Mouse (Mus musculus) midbrain, embryonic 14.5 days (tissue): ENCODE measurements around the gene Lypd4. TPM values are rescaled to one million over a fixed set of nuclear protein-coding genes. Genes with fewer than 3 reads are reported as not detected.

Experiments
- ATAC-seq: fragments of 200-750 bp; cut with Nextera tagmentation; 2 replicates; pipeline ENCODE4 v1.8.0; 2017; ENCODE audit warnings: moderate number of reproducible peaks, moderate library complexity; ENCODE audit not compliant: low FRiP score, low TSS enrichment
- DNase-seq: peaks from one replicate; pipeline ENCODE4 v3.0.0-alpha.2; 2015
- H3K27ac ChIP-seq: fragments of 300-500 bp; sonication (generic); replicated peaks from 2 replicates; pipeline ENCODE4 v1.5.1; 2014; ENCODE audit warnings: mild to moderate bottlenecking, low read depth, low read length, moderate library complexity
- H3K27me3 ChIP-seq: fragments of 300-500 bp; sonication (generic); 2 replicates; pipeline ENCODE4 v1.6.1; 2014; ENCODE audit warnings: low read length, control low read depth, mixed read lengths; ENCODE audit not compliant: control insufficient read depth, insufficient read depth
- H3K36me3 ChIP-seq: fragments of 300-500 bp; sonication (generic); 2 replicates; pipeline ENCODE4 v1.6.1; 2014; ENCODE audit warnings: low read length, control low read depth; ENCODE audit not compliant: control insufficient read depth, insufficient read depth
- H3K4me1 ChIP-seq: fragments of 300-500 bp; sonication (generic); 2 replicates; pipeline ENCODE4 v1.6.1; 2014; ENCODE audit warnings: mild to moderate bottlenecking, antibody characterized with exemption, low read length, control low read depth; ENCODE audit not compliant: control insufficient read depth, insufficient read depth
- H3K4me2 ChIP-seq: fragments of 300-500 bp; sonication (generic); 2 replicates; pipeline ENCODE4 v1.6.1; 2014; ENCODE audit warnings: mild to moderate bottlenecking, low read length, moderate library complexity
- H3K4me3 ChIP-seq: fragments of 300-500 bp; sonication (generic); replicated peaks from 2 replicates; pipeline ENCODE4 v1.5.1; 2014; ENCODE audit warnings: low read depth, low read length
- H3K9ac ChIP-seq: fragments of 300-500 bp; sonication (generic); replicated peaks from 2 replicates; pipeline ENCODE4 v1.6.1; 2014; ENCODE audit warnings: mild to moderate bottlenecking, low read length, moderate library complexity
- H3K9me3 ChIP-seq: fragments of 300-500 bp; sonication (generic); 2 replicates; pipeline ENCODE4 v1.6.1; 2016; ENCODE audit warnings: low read length, control low read depth, mixed read lengths; ENCODE audit not compliant: control insufficient read depth
- WGBS: fragments of 180-500 bp; shearing (Covaris S2); extraction: QIAGEN DNeasy Blood & Tissue Kit; methylation state at CpG from one replicate; pipeline ENCODE4 v1.1.7; 2014; 5-methylcytosine and 5-hydroxymethylcytosine counted together
- polyA plus RNA-seq: library from polyadenylated mRNA; unstranded; fragments of >200 nt; fragmentation: Nextera tagmentation; extraction: Ambion mirVana; gene quantifications from 2 replicates; pipeline ENCODE4 v1.2.1, GENCODE M21; 2014

Gene Lypd4
- not detected in 2 replicates for polyA plus RNA-seq

DNA sequence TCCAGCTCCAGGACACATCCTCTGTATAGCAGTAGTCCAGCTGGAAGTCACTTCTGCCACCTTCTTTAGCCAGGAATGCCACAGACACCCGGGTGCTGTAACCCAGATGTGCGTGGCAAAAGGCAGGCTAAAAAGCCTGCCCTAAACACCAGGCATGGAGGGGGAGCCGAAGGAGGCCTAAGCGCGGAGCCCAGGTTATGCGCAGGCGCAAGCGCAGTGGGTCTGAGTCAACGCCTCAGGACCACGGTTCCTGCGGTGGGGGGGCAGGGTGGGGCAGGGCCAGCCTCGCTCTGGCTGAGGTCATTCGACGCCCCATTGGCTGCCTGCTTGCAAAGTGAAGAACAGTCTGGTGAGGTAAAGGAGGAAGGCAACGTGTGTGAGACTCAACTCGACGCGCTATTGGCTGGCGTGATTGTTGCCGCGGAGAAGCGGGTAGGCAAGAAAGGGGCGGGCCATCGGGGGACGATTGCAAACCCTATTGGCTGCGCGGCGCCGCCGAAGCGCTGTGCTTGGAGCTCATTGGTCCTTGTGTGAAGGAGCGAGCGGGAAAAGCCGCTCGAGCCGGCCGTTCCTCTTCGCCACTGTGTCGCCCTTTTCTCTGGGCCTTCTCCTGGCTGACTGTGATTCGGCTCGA is at the start of gene Lypd4, which contains the start of gene Dmrtc2:
Lypd4 (minus strand) TSS at position 410 of the 634 bp plus-strand sequence.
Dmrtc2 (plus strand) TSS at position 526 of the 634 bp plus-strand sequence.
- ATAC-seq (no peak), DNase-seq (peak; percentile 45)
- Histone ChIP-seq H3K36me3 (no peaks in the 10 kb centered on the region), H3K27me3 (no peaks in the 10 kb centered on the region), H3K4me2 (no peak within 1 kb of the TSS), H3K9me3 (no peaks in the 10 kb centered on the region), H3K4me3 (no peak within 1 kb of the TSS), H3K9ac (no peak within 1 kb of the TSS), H3K4me1 (no peaks in the 10 kb centered on the region), H3K27ac (no peak within 1 kb of the TSS)
- WGBS, result 55% methylated on average over 41 of the region's 41 CpGs

DNA sequence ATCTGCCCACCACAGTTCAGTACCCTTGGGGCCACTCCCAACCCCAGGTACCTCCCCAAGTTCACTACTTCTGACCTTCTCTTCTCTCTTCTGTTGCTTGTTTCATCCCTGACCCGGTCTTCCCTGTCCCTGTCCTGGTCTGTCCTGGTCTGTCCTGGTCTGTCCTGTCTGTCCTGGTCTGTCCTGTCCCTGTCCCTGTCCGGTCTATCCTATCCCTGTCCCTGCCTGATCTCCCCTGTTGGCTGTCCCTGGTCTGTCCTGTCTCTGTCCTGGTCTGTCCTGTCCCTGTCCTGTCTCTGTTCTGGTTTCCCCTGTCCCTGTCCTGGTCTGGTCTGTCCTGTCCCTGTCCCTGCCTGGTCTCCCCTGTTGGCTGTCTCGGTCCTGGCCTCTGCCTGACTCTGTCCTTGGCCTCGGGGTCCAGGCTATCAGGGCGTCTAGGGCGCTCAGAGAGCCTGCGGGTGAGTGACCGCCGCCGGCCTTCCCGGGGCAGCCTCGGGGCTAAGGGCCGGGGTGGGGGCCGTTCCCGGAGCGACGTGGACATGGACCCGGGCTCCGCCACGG is 49.1 kb upstream of the Lypd4 start:
- no peaks in the 10 kb centered on the region for H3K27me3 ChIP-seq
- H3K9me3 ChIP-seq, result no peaks in the 10 kb centered on the region
- no peak overlapping the region for H3K27ac ChIP-seq
- 91% methylated on average over 20 of the region's 20 CpGs for WGBS
- no peak overlapping the region for H3K9ac ChIP-seq
- H3K4me2 ChIP-seq, result no peak overlapping the region
- ATAC-seq, result peak; percentile 24; the same call in 1 of the 2 replicates
- no peak for DNase-seq
- H3K4me3 ChIP-seq, result no peak overlapping the region
- H3K4me1 ChIP-seq, result no peaks in the 10 kb centered on the region
- peaks cover 68% of the 10 kb centered on the region for H3K36me3 ChIP-seq

DNA sequence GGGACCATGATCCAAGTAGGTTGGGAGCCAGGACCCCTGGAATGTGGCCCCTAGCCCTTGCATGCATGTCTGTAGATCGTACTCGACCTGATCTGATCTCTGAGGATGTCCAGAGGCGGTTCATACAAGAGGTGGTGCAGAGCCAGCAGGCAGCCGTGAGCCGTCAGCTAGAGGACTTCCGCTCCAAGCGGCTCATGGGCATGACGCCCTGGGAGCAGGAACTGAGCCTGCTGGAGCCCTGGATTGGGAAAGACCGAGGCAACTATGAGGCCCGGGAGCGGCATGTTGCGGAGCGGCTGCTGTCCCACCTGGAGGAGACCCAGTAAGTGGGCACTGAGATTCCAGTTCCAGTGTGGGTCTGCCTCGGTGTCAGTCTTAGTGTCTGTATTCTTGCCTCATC is 42.7 kb upstream of the Lypd4 start:
- no peak for ATAC-seq
- Histone ChIP-seq H3K4me1 (no peaks in the 10 kb centered on the region), H3K27ac (no peak overlapping the region), H3K9me3 (no peaks in the 10 kb centered on the region), H3K4me3 (no peak overlapping the region), H3K36me3 (peaks cover 54% of the 10 kb centered on the region), H3K9ac (no peak overlapping the region), H3K4me2 (no peak overlapping the region), H3K27me3 (no peaks in the 10 kb centered on the region)
- DNase-seq, result no peak
- 92% methylated on average over 14 of the region's 14 CpGs for WGBS

DNA sequence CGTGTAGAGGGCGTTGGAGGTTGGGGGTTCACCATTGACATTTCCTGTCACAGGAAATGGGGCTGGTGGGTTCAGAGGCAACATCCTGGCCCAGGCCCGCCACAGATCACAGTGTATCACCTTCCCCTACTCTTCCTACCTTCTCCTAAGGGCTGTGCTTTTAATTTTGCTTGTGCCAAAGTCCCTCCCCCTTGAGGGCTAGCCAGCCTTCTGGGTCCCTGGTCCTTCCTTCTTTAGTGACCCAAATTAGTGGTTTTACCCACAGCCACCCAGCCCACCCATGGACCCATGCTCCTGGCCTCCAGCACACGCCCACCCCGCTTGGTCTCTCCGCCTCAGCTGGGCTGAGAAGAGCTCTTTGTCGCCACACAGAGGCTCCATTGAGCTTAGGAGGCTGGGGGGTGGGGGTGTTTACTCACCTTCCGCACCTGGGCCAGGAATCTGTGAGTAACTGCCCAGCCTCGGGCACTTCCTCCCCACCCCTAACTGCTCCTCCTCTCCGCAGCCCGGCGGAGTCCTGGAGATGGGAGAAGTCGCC is 37.5 kb upstream of the Lypd4 start:
- 38% methylated on average over 13 of the region's 13 CpGs for WGBS
- Histone ChIP-seq H3K4me2 (no peak overlapping the region), H3K27ac (no peak overlapping the region), H3K9ac (no peak overlapping the region; the same call in 1 of the 2 replicates), H3K36me3 (peaks cover 33% of the 10 kb centered on the region), H3K27me3 (no peaks in the 10 kb centered on the region), H3K4me3 (no peak overlapping the region), H3K9me3 (no peaks in the 10 kb centered on the region), H3K4me1 (peaks cover 14% of the 10 kb centered on the region)
- DNase-seq (no peak), ATAC-seq (no peak)

DNA sequence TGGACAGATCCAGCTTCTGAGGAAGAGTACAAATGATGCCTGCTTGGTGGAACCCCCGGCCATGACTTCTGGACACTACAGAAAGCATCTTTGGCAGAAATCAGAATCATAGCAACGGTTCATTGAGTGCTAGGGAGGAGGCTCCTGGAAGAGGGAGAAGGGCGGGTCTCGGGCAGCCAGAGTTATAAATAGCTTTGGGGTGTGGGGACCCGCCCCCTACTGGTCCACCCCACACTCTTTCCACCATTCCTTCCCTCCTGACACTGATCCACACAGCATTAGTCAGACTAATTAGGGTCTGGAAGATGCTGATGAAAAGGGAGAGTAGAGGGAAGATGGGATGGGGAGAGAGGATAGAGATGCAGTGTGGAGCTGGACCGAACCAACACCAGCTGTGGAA is 36.8 kb upstream of the Lypd4 start:
- Histone ChIP-seq H3K36me3 (peaks cover 25% of the 10 kb centered on the region), H3K9ac (no peak overlapping the region), H3K4me2 (no peak overlapping the region), H3K9me3 (no peaks in the 10 kb centered on the region), H3K27ac (no peak overlapping the region), H3K27me3 (no peaks in the 10 kb centered on the region), H3K4me1 (peaks cover 14% of the 10 kb centered on the region), H3K4me3 (no peak overlapping the region)
- 49% methylated on average over 6 of the region's 6 CpGs for WGBS
- DNase-seq, result no peak
- no peak for ATAC-seq

DNA sequence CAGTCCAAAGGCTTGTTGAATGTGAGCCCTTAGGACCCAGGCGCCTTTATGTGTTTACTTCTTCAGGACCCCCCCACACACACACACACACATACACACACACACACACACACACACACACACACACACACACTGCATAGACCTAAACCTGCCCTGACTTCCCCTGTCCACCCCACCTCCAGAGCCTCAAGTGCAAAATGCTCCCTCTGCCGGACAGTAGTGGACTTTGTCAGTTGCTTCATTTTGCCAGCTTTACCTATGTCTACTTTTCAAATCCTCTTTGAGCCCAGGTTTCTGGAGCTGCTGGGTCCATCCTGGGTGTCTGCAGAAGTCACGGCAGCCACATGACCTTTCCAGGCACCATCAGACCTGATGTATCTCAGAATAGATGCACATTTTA is 35.2 kb upstream of the Lypd4 start:
- no peaks in the 10 kb centered on the region for H3K27me3 ChIP-seq
- H3K27ac ChIP-seq, result peak overlapping the region; percentile 79; the same call in 1 of the 2 replicates
- no peaks in the 10 kb centered on the region for H3K9me3 ChIP-seq
- H3K4me1 ChIP-seq, result peaks cover 14% of the 10 kb centered on the region
- DNase-seq (peak; percentile 83), ATAC-seq (0 out of 2 replicates have a peak, but pooled peaks have one; percentile 24)
- H3K9ac ChIP-seq, result peak overlapping the region; percentile 73
- H3K4me2 ChIP-seq, result peak overlapping the region; percentile 83
- peak overlapping the region; percentile 60 for H3K4me3 ChIP-seq
- H3K36me3 ChIP-seq, result peaks cover 18% of the 10 kb centered on the region
- WGBS, result 22% methylated on average over 3 of the region's 3 CpGs

DNA sequence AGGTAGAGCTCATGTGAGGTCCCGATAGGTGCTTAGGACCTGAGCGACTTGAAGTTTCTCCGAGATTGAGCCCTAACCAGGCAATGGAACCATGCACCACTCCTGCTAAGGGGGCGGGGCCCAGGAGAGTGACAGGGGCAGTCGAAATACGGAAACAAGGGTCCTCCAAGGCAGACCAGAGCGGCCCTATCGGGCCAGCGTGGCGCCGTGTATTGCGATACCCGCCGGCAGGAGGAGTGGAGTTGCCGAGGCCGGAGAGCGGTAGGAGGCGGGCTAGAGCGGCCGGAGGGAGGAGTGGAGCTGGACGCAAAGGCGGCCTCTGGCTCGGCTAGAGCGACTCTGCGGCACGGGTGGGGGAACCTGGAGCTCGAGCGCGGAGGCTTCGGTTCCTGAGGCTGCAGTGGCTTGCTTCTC is 34.3 kb upstream of the Lypd4 start:
- DNase-seq, result peak; percentile 98
- peak overlapping the region; percentile 83 for H3K4me2 ChIP-seq
- peaks cover 15% of the 10 kb centered on the region for H3K36me3 ChIP-seq
- H3K4me3 ChIP-seq, result peak overlapping the region; percentile 60
- peak overlapping the region; percentile 79 for H3K27ac ChIP-seq
- H3K4me1 ChIP-seq, result peaks cover 14% of the 10 kb centered on the region
- peak overlapping the region; percentile 73 for H3K9ac ChIP-seq
- ATAC-seq, result peak; percentile 96
- WGBS, result under 1% methylated on average over 30 of the region's 30 CpGs
- H3K27me3 ChIP-seq, result no peaks in the 10 kb centered on the region
- H3K9me3 ChIP-seq, result no peaks in the 10 kb centered on the region

DNA sequence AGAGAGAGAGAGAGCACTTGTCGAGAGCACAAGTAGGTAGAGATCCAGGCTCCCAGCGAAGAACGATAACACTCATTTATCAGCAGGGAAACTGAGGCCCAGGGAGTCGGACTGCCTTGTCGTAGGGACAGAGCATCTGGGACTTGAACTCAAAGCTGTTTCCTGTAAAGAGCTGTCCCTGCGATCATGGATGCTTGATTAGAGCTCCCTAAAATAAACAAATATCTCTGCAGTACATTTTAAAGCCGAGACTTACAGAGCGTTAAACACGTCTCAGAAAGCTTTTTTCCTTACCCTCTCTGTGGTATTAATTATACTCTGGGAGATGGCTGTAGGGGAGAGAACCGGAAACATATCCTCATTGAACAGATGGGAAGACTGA is 33.7 kb upstream of the Lypd4 start:
- Histone ChIP-seq H3K4me2 (peak overlapping the region; percentile 83), H3K27ac (0 out of 2 replicates have a peak overlapping the region, but pooled peaks have one; percentile 60)

More for the DNA sequence above, 33.7 kb upstream of the Lypd4 start:
- Histone ChIP-seq H3K9ac (peak overlapping the region; percentile 69; the same call in 1 of the 2 replicates), H3K9me3 (no peaks in the 10 kb centered on the region), H3K36me3 (peaks cover 10% of the 10 kb centered on the region), H3K4me3 (peak overlapping the region; percentile 60), H3K4me1 (peaks cover 14% of the 10 kb centered on the region), H3K27me3 (no peaks in the 10 kb centered on the region)
- WGBS, result 44% methylated on average over 10 of the region's 10 CpGs
- no peak for DNase-seq
- ATAC-seq, result no peak
